Mouse (Mus musculus): ENCODE results near the gene Cgnl1. TPM values are rescaled to one million over a fixed set of nuclear protein-coding genes. Genes with fewer than 3 reads are reported as not detected.

Cgnl1 gene
- total RNA-seq, 2 experiments from 2014 or later: 29.6 to 35.1 TPM

GRCm38 (mm10) chr9:71679103-71679815 is 92.1 kb downstream of the Cgnl1 start:
- peak; percentile 50 to 65 for DNase-seq

GRCm38 (mm10) chr9:71676988-71677688 is 94.3 kb downstream of the Cgnl1 start:
- DNase-seq: no peak
- intact Hi-C loops (cut with DNase I): no loop called here

More at GRCm38 (mm10) chr9:71679103-71679815, 92.1 kb downstream of the Cgnl1 start:
- intact Hi-C loops (cut with DNase I): no loop called here

- intact Hi-C loops (cut with DNase I): no loop called here
- DNase-seq: no peak
These were observed 95.5 kb downstream of the Cgnl1 start for GRCm38 (mm10) chr9:71675799-71676414.

GRCm38 (mm10) chr9:71675216-71675615 is 96.2 kb downstream of the Cgnl1 start:
- intact Hi-C loops (cut with DNase I): no loop called here
- DNase-seq: no peak

GRCm38 (mm10) chr9:71674476-71674875 is 96.9 kb downstream of the Cgnl1 start:
- intact Hi-C loops (cut with DNase I): no loop called here

GRCm38 (mm10) chr9:71672495-71672894 is 98.9 kb downstream of the Cgnl1 start:
- DNase-seq: no peak
- intact Hi-C loops (cut with DNase I): no loop called here

More at GRCm38 (mm10) chr9:71674476-71674875, 96.9 kb downstream of the Cgnl1 start:
- DNase-seq: no peak

GRCm38 (mm10) chr9:71670677-71671076 is 100.7 kb downstream of the Cgnl1 start:
- intact Hi-C loops (cut with DNase I): no loop called here
- no peak for DNase-seq

- intact Hi-C loops (cut with DNase I): no loop called here
- DNase-seq: peak in 1 of 2 experiments; percentile 37
These were observed 103.8 kb downstream of the Cgnl1 start for GRCm38 (mm10) chr9:71667616-71668015.

GRCm38 (mm10) chr9:71666432-71666831 is 105.0 kb downstream of the Cgnl1 start:
- no peak for DNase-seq
- intact Hi-C loops (cut with DNase I): no loop called here

GRCm38 (mm10) chr9:71665493-71665892 is 105.9 kb downstream of the Cgnl1 start:
- intact Hi-C loops (cut with DNase I): no loop called here
- no peak for DNase-seq

- intact Hi-C loops (cut with DNase I): no loop called here
- DNase-seq: no peak
These were observed 106.5 kb downstream of the Cgnl1 start for GRCm38 (mm10) chr9:71664855-71665254.

- intact Hi-C loops (cut with DNase I): no loop called here
- DNase-seq: peak in 1 of 2 experiments; percentile 13
These were observed 107.8 kb downstream of the Cgnl1 start for GRCm38 (mm10) chr9:71663421-71664217.

- DNase-seq: peak in 1 of 2 experiments; percentile 17
- intact Hi-C loops (cut with DNase I): no loop called here
These were observed 110.9 kb downstream of the Cgnl1 start for GRCm38 (mm10) chr9:71660540-71660939.

- intact Hi-C loops (cut with DNase I): no loop called here
- DNase-seq: no peak
These were observed 111.7 kb downstream of the Cgnl1 start for GRCm38 (mm10) chr9:71659681-71660080.

- no peak for DNase-seq
These were observed 114.2 kb downstream of the Cgnl1 start for GRCm38 (mm10) chr9:71657199-71657598.

GRCm38 (mm10) chr9:71654861-71655260 is 116.5 kb downstream of the Cgnl1 start:
- intact Hi-C loops (cut with DNase I): no loop called here
- no peak for DNase-seq

More at GRCm38 (mm10) chr9:71657199-71657598, 114.2 kb downstream of the Cgnl1 start:
- intact Hi-C loops (cut with DNase I): no loop called here

GRCm38 (mm10) chr9:71646115-71646514 is 125.3 kb downstream of the Cgnl1 start:
- intact Hi-C loops (cut with DNase I): loop anchor here (1.0 to 5.0 kb wide), 2 partner anchors 160 to 546 kb away; no protein-coding TSS in a partner anchor
- DNase-seq: peak; percentile 77 to 87

- intact Hi-C loops (cut with DNase I): no loop called here
- DNase-seq: no peak
These were observed 127.8 kb downstream of the Cgnl1 start for GRCm38 (mm10) chr9:71643611-71644010.

GRCm38 (mm10) chr9:71642270-71642669 is 129.1 kb downstream of the Cgnl1 start:
- intact Hi-C loops (cut with DNase I): no loop called here
- DNase-seq: no peak

- DNase-seq: no peak
- intact Hi-C loops (cut with DNase I): no loop called here
These were observed 131.0 kb downstream of the Cgnl1 start for GRCm38 (mm10) chr9:71640361-71640927.
